Comparison of ENCODE assay signal across 33 mouse cellular contexts in genomic region chr13:81684884-81685283, GRCm38 (mm10). TPM values are rescaled to one million over a fixed set of nuclear protein-coding genes. Genes with fewer than 3 reads are reported as not detected.
DNase-seq lines count a peak whose midpoint lies in the region; ATAC-seq lines count a peak whose summit lies in the region.
"Had no signal": no experiment of that assay in that cellular context is flagged by ENCODE, and none has a peak within 500 bp of the region (broad histone marks: within the 10 kb centered on the region; RNA-seq: fewer than 3 reads in every experiment).

No protein-coding gene starts in this region.

- no peaks in the 10 kb centered on the region for H3K27me3 ChIP-seq in kidney, embryonic 15.5 days
- H3K27me3 ChIP-seq: embryonic facial prominence, embryonic 13.5 days; forebrain, embryonic 15.5 days; hindbrain, embryonic 12.5 days; limb, embryonic 13.5 days; midbrain, embryonic 13.5 days; neural tube, embryonic 15.5 days had no signal

- DNase-seq in 3T3-L1 (ENCODE audit: low read depth, low spot score) = peak; percentile 91
- peak; percentile 40 for DNase-seq in CD4-positive, CD25-positive, alpha-beta regulatory T cell, adult 2 months (ENCODE audit: low read depth, low spot score)
- peak; percentile 32 for DNase-seq in Muller cell, postnatal 12 days (ENCODE audit: inconsistent ontology term)
- no peak for DNase-seq in urinary bladder, adult 2 months (ENCODE audit: low spot score)
- DNase-seq in urinary bladder, postnatal 25 days (ENCODE audit: low spot score) = no peak
- DNase-seq: adrenal gland, postnatal 10 days; cerebellum, adult 11 months; cerebellum, adult 9-10 months; cerebellum, postnatal 36 days; embryo, embryonic 11 days; gastrocnemius, postnatal 25 days; heart, adult 18-20 months; heart, postnatal 36 days; kidney, postnatal 36 days; retina, postnatal 1 day; right cerebral cortex, postnatal 14 days; thymus, adult 18-20 months; thymus, postnatal 36 days had no signal

- H3K36me3 ChIP-seq in kidney, embryonic 15.5 days = peaks cover 16% of the 10 kb centered on the region
- H3K36me3 ChIP-seq: forebrain, embryonic 15.5 days; hindbrain, embryonic 12.5 days had no signal

- H3K4me3 ChIP-seq in kidney, embryonic 15.5 days (replicated peaks) = no peak overlapping the region
- H3K4me3 ChIP-seq: embryonic facial prominence, embryonic 13.5 days; forebrain, embryonic 10.5 days; forebrain, embryonic 15.5 days; hindbrain, embryonic 12.5 days; layer of hippocampus, adult 2 months; limb, embryonic 13.5 days; midbrain, embryonic 13.5 days; neural tube, embryonic 15.5 days had no signal

- WGBS in kidney, embryonic 15.5 days = 89% methylated on average over 3 of the region's 3 CpGs

- H3K9me3 ChIP-seq in kidney, embryonic 15.5 days (replicated peaks) = no peaks in the 10 kb centered on the region
- H3K9me3 ChIP-seq: embryonic facial prominence, embryonic 13.5 days; forebrain, embryonic 10.5 days; forebrain, embryonic 15.5 days; hindbrain, embryonic 12.5 days; limb, embryonic 13.5 days; midbrain, embryonic 13.5 days; neural tube, embryonic 15.5 days had no signal

- ATAC-seq in inflammation-experienced regulatory T-cells, adult 6 months = peak; percentile 86
- no peak for ATAC-seq in kidney, embryonic 15.5 days (replicated peaks; ENCODE audit: low FRiP score)
- ATAC-seq: forebrain, embryonic 15.5 days; hindbrain, postnatal 0 days; intestine, postnatal 0 days; midbrain, embryonic 13.5 days had no signal

- H3K27ac ChIP-seq in kidney, embryonic 15.5 days = no peak overlapping the region
- H3K27ac ChIP-seq: embryonic facial prominence, embryonic 13.5 days; forebrain, embryonic 10.5 days; forebrain, embryonic 15.5 days; hindbrain, embryonic 12.5 days; hindbrain, postnatal 0 days; layer of hippocampus, adult 2 months; limb, embryonic 13.5 days; macrophage; midbrain, embryonic 13.5 days; neural tube, embryonic 15.5 days had no signal

- H3K9ac ChIP-seq in kidney, embryonic 15.5 days = no peak overlapping the region
- H3K9ac ChIP-seq: embryonic facial prominence, embryonic 13.5 days; forebrain, embryonic 15.5 days; hindbrain, embryonic 12.5 days; limb, embryonic 13.5 days; midbrain, embryonic 13.5 days; neural tube, embryonic 15.5 days had no signal

- no peak overlapping the region for H3K4me2 ChIP-seq in kidney, embryonic 15.5 days
- H3K4me2 ChIP-seq: embryonic facial prominence, embryonic 13.5 days; forebrain, embryonic 15.5 days; heart, embryonic 11.5 days; hindbrain, embryonic 12.5 days; limb, embryonic 13.5 days; liver, embryonic 11.5 days; midbrain, embryonic 13.5 days; neural tube, embryonic 15.5 days had no signal

- no peaks in the 10 kb centered on the region for H3K4me1 ChIP-seq in kidney, embryonic 15.5 days
- H3K4me1 ChIP-seq: forebrain, embryonic 10.5 days; forebrain, embryonic 15.5 days; hindbrain, embryonic 12.5 days; limb, embryonic 13.5 days; midbrain, embryonic 13.5 days; neural tube, embryonic 15.5 days had no signal

RNA-seq across cellular contexts. Expression of gene Polr3g, which starts 25.9 kb away (rescaled TPM):
- polyA plus RNA-seq in inflammation-experienced regulatory T-cells, adult 6 months (2017; shearing (Covaris generic)) = 1 to 10 TPM; 8.5 to 9.9 (median 9.3) TPM
- 8.4 and 8.8 TPM in 2 replicates for polyA plus RNA-seq in urinary bladder, adult 2 months (2012; rRNA removed)
- polyA plus RNA-seq in kidney, embryonic 15.5 days (2015; fragmentation: Nextera tagmentation; extraction: Ambion mirVana) = 10.4 and 12.9 TPM in 2 replicates

RNA-seq across cellular contexts. Expression of gene Mblac2, which starts 26.3 kb away (rescaled TPM):
- polyA plus RNA-seq in inflammation-experienced regulatory T-cells, adult 6 months (2017; shearing (Covaris generic)) = 10 to 100 TPM in 2 of 3 experiments, 1 to 10 TPM in 1; 5.2 to 15.0 (median 14.6) TPM
- 5.3 TPM in 2 replicates for polyA plus RNA-seq in urinary bladder, adult 2 months (2012; rRNA removed)
- 7.1 and 7.2 TPM in 2 replicates for polyA plus RNA-seq in kidney, embryonic 15.5 days (2015; fragmentation: Nextera tagmentation; extraction: Ambion mirVana)

RNA-seq across cellular contexts. Expression of gene Lysmd3, which starts 27.4 kb away (rescaled TPM):
- 10 to 100 TPM; 15.7 to 26.2 (median 20.9) TPM for polyA plus RNA-seq in inflammation-experienced regulatory T-cells, adult 6 months (2017; shearing (Covaris generic))
- 12.8 and 13.6 TPM in 2 replicates for polyA plus RNA-seq in urinary bladder, adult 2 months (2012; rRNA removed)
- 21.4 and 24.5 TPM in 2 replicates for polyA plus RNA-seq in kidney, embryonic 15.5 days (2015; fragmentation: Nextera tagmentation; extraction: Ambion mirVana)

RNA-seq across cellular contexts. Expression of gene Adgrv1, which starts 51.9 kb away (rescaled TPM):
- polyA plus RNA-seq in inflammation-experienced regulatory T-cells, adult 6 months (2017; shearing (Covaris generic)) = under 1 TPM; 0.24 to 0.54 (median 0.31) TPM
- polyA plus RNA-seq in urinary bladder, adult 2 months (2012; rRNA removed) = 0.09 and 0.23 TPM in 2 replicates
- polyA plus RNA-seq in kidney, embryonic 15.5 days (2015; fragmentation: Nextera tagmentation; extraction: Ambion mirVana) = 4.3 and 4.8 TPM in 2 replicates
- polyA plus RNA-seq: macrophage had no signal

Comparison
In these comparisons a context has a peak if more than half of its experiments do, and no peak if none do; other contexts are left out.
1. DNase-seq: peak in 3T3-L1 (single experiment), CD4-positive, CD25-positive, alpha-beta regulatory T cell, adult 2 months (single experiment) and Muller cell, postnatal 12 days (single experiment); none in urinary bladder, adult 2 months (single experiment) and urinary bladder, postnatal 25 days (single experiment).